Mouse (Mus musculus): ENCODE results near the gene Loxl4.

Gene Loxl4

GRCm38 (mm10) chr19:42612654-42613053, at the start of gene Loxl4:
TSS of gene Loxl4 (minus strand) at chr19:42612813.
- DNase-seq (ENCODE audit: low read depth): no peak

GRCm38 (mm10) chr19:42661430-42662164, 49.0 kb upstream of the Loxl4 start:
- peak; percentile 87 for DNase-seq (ENCODE audit: low read depth)

GRCm38 (mm10) chr19:42660244-42660565, 47.6 kb upstream of the Loxl4 start:
- no peak for DNase-seq (ENCODE audit: low read depth)

- DNase-seq (ENCODE audit: low read depth): no peak
Observed at GRCm38 (mm10) chr19:42659354-42660243, 47.0 kb upstream of the Loxl4 start.

- no peak for DNase-seq (ENCODE audit: low read depth)
Observed at GRCm38 (mm10) chr19:42658435-42659135, 46.0 kb upstream of the Loxl4 start.

- DNase-seq (ENCODE audit: low read depth): peak; percentile 40
Observed at GRCm38 (mm10) chr19:42657769-42658168, 45.2 kb upstream of the Loxl4 start.

GRCm38 (mm10) chr19:42657306-42657705, 44.7 kb upstream of the Loxl4 start:
- DNase-seq (ENCODE audit: low read depth): no peak

- DNase-seq (ENCODE audit: low read depth): peak; percentile 51
Observed at GRCm38 (mm10) chr19:42655006-42655405, 42.4 kb upstream of the Loxl4 start.

GRCm38 (mm10) chr19:42653091-42653490, 40.5 kb upstream of the Loxl4 start:
- no peak for DNase-seq (ENCODE audit: low read depth)

- DNase-seq (ENCODE audit: low read depth): no peak
Observed at GRCm38 (mm10) chr19:42652425-42652824, 39.8 kb upstream of the Loxl4 start.

- no peak for DNase-seq (ENCODE audit: low read depth)
Observed at GRCm38 (mm10) chr19:42640211-42640610, 27.6 kb upstream of the Loxl4 start.

- peak; percentile 67 for DNase-seq (ENCODE audit: low read depth)
Observed at GRCm38 (mm10) chr19:42639544-42639943, 26.9 kb upstream of the Loxl4 start.

GRCm38 (mm10) chr19:42638604-42639481, 26.2 kb upstream of the Loxl4 start:
- DNase-seq (ENCODE audit: low read depth): no peak

GRCm38 (mm10) chr19:42636631-42637030, 24.0 kb upstream of the Loxl4 start:
- DNase-seq (ENCODE audit: low read depth): peak; percentile 9

GRCm38 (mm10) chr19:42633650-42634049, 21.0 kb upstream of the Loxl4 start:
- no peak for DNase-seq (ENCODE audit: low read depth)

- no peak for DNase-seq (ENCODE audit: low read depth)
Observed at GRCm38 (mm10) chr19:42632301-42632700, 19.7 kb upstream of the Loxl4 start.

- DNase-seq (ENCODE audit: low read depth): no peak
Observed at GRCm38 (mm10) chr19:42631541-42631961, 18.9 kb upstream of the Loxl4 start.

GRCm38 (mm10) chr19:42628068-42628467, 15.5 kb upstream of the Loxl4 start:
- DNase-seq (ENCODE audit: low read depth): no peak

GRCm38 (mm10) chr19:42613647-42614225, 1.1 kb upstream of the Loxl4 start:
- DNase-seq (ENCODE audit: low read depth): no peak

GRCm38 (mm10) chr19:42613116-42613515, 503 bp upstream of the Loxl4 start:
- no peak for DNase-seq (ENCODE audit: low read depth)

GRCm38 (mm10) chr19:42611746-42612145, 867 bp downstream of the Loxl4 start:
- no peak for DNase-seq (ENCODE audit: low read depth)
